ENCODE assay signal across 11 mouse cellular contexts in the genomic region with DNA sequence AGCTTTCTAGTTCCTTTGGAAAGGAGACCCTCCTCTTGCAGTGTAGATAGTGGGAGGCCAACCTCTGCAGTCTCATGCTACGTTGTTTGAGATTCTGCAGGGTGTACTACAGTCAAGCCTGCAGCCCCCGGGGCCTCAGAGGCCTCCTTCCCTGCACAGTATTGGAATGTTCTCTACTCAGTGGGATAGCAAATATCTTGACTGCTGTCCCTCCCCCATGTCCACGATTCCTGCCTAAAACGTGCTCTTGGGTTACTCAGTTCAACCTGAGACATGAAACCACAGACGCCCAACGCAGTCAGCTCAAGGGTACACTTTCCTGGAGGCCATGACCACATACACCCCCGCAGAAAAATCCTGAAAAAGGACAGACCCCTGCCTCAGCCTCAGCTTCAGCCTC. TPM values are rescaled to one million over a fixed set of nuclear protein-coding genes. Genes with fewer than 3 reads are reported as not detected.
DNase-seq lines count a peak whose midpoint lies in the region; ATAC-seq and TF ChIP-seq lines count a peak whose summit lies in the region.
"Had no signal": no experiment of that assay in that cellular context is flagged by ENCODE, and none has a peak within 500 bp of the region (broad histone marks: within the 10 kb centered on the region; RNA-seq: fewer than 3 reads in every experiment).

No protein-coding gene starts in this region.

- H3K9me3 ChIP-seq in intestine, embryonic 14.5 days (ENCODE audit: control insufficient read depth, low read length), result no peaks in the 10 kb centered on the region
- H3K9me3 ChIP-seq in intestine, postnatal 0 days (ENCODE audit: control insufficient read depth), result no peaks in the 10 kb centered on the region
- H3K9me3 ChIP-seq in embryonic facial prominence, embryonic 14.5 days (ENCODE audit: control insufficient read depth, low read length), result no peaks in the 10 kb centered on the region
- no peaks in the 10 kb centered on the region for H3K9me3 ChIP-seq in liver, embryonic 16.5 days (replicated peaks; ENCODE audit: control insufficient read depth, low read length)
- H3K9me3 ChIP-seq: G1E had no signal

- peak overlapping the region; percentile 20; the same call in 1 of the 2 replicates for H3K4me2 ChIP-seq in intestine, embryonic 14.5 days (ENCODE audit: low read length)
- H3K4me2 ChIP-seq in intestine, postnatal 0 days (replicated peaks; ENCODE audit: low read depth), result no peak overlapping the region
- H3K4me2 ChIP-seq in embryonic facial prominence, embryonic 14.5 days (ENCODE audit: low read depth, low read length), result peak overlapping the region; percentile 25; the same call in 1 of the 2 replicates
- no peak overlapping the region for H3K4me2 ChIP-seq in liver, embryonic 16.5 days (ENCODE audit: low read depth, low read length)

- intact Hi-C loops in left cerebral cortex, adult 2 months (cut with DNase I), result no loop called here

- peaks cover 7% of the 10 kb centered on the region; the same call in 1 of the 2 replicates for H3K36me3 ChIP-seq in intestine, embryonic 14.5 days (ENCODE audit: control insufficient read depth, insufficient read depth, low read length)
- H3K36me3 ChIP-seq in intestine, postnatal 0 days (ENCODE audit: control insufficient read depth, insufficient read depth), result no peaks in the 10 kb centered on the region
- no peaks in the 10 kb centered on the region for H3K36me3 ChIP-seq in embryonic facial prominence, embryonic 14.5 days (ENCODE audit: control insufficient read depth, insufficient read depth, low read length)
- H3K36me3 ChIP-seq in liver, embryonic 16.5 days (ENCODE audit: control insufficient read depth, insufficient read depth), result no peaks in the 10 kb centered on the region
- H3K36me3 ChIP-seq: G1E had no signal

- ATAC-seq in intestine, embryonic 14.5 days (replicated peaks; ENCODE audit: low FRiP score, low TSS enrichment, low read depth), result no peak
- no peak for ATAC-seq in intestine, postnatal 0 days
- ATAC-seq in embryonic facial prominence, embryonic 14.5 days (ENCODE audit: low read depth), result peak; percentile 20; the same call in 1 of the 2 replicates
- ATAC-seq in liver, embryonic 16.5 days (ENCODE audit: low read depth), result no peak
- ATAC-seq: midbrain, embryonic 16.5 days had no signal

- peak overlapping the region; percentile 95 for H3K27ac ChIP-seq in intestine, embryonic 14.5 days (ENCODE audit: low read depth)
- no peak overlapping the region for H3K27ac ChIP-seq in intestine, postnatal 0 days (ENCODE audit: low read depth, low read length)
- H3K27ac ChIP-seq in embryonic facial prominence, embryonic 14.5 days (replicated peaks; ENCODE audit: low read depth, low read length), result peak overlapping the region; percentile 96
- H3K27ac ChIP-seq in liver, embryonic 16.5 days (ENCODE audit: low read length), result peak overlapping the region; percentile 83
- no peak overlapping the region for H3K27ac ChIP-seq in left cerebral cortex, adult 2 months

- TF ChIP-seq CTCF in intestine, postnatal 0 days (IDR thresholded peaks at IDR 0.05; ENCODE audit: low read depth), result no peak
- TF ChIP-seq CTCF in left cerebral cortex, adult 2 months (IDR thresholded peaks at IDR 0.05), result no peak

- no peak overlapping the region for H3K4me3 ChIP-seq in intestine, embryonic 14.5 days (ENCODE audit: low read depth, low read length)
- no peak overlapping the region for H3K4me3 ChIP-seq in intestine, postnatal 0 days (ENCODE audit: low read depth, low read length)
- no peak overlapping the region for H3K4me3 ChIP-seq in embryonic facial prominence, embryonic 14.5 days (ENCODE audit: low read depth, low read length)
- H3K4me3 ChIP-seq in liver, embryonic 16.5 days (ENCODE audit: low read depth, low read length), result no peak overlapping the region
- H3K4me3 ChIP-seq in left cerebral cortex, adult 2 months, result no peak overlapping the region

- peaks cover 66% of the 10 kb centered on the region for H3K4me1 ChIP-seq in intestine, embryonic 14.5 days (replicated peaks; ENCODE audit: control insufficient read depth, insufficient read depth, low read length)
- H3K4me1 ChIP-seq in intestine, postnatal 0 days (replicated peaks; ENCODE audit: control insufficient read depth, insufficient read depth, low read length), result peaks cover 35% of the 10 kb centered on the region
- peaks cover 58% of the 10 kb centered on the region for H3K4me1 ChIP-seq in embryonic facial prominence, embryonic 14.5 days (ENCODE audit: control insufficient read depth, insufficient read depth, low read length)
- peaks cover 15% of the 10 kb centered on the region for H3K4me1 ChIP-seq in liver, embryonic 16.5 days (ENCODE audit: control insufficient read depth, low read depth, low read length)

- DNase-seq in cerebellum, adult 9-10 months, result peak; percentile 11
- no peak for DNase-seq in cerebellum, postnatal 4 days (ENCODE audit: low spot score in 2 of 2)
- DNase-seq in intestine, embryonic 14.5 days (ENCODE audit: low spot score), result no peak
- peak; percentile 80 for DNase-seq in embryonic facial prominence, embryonic 14.5 days (ENCODE audit: low spot score)
- DNase-seq in adrenal gland, postnatal 25 days, result no peak
- DNase-seq in left cerebral cortex, adult 2 months (ENCODE audit: extremely low spot score in 1 of 2, low spot score in 2 of 2), result no peak
- DNase-seq: lung, adult 18-20 months had no signal

- H3K9ac ChIP-seq in intestine, embryonic 14.5 days (ENCODE audit: low read length), result no peak overlapping the region
- H3K9ac ChIP-seq in intestine, postnatal 0 days (ENCODE audit: low read depth, low read length), result no peak overlapping the region
- peak overlapping the region; percentile 41 for H3K9ac ChIP-seq in embryonic facial prominence, embryonic 14.5 days (ENCODE audit: low read depth, low read length)
- no peak overlapping the region for H3K9ac ChIP-seq in liver, embryonic 16.5 days (ENCODE audit: low read depth, low read length)

- 14% methylated on average over 7 of the region's 7 CpGs for WGBS in intestine, embryonic 14.5 days
- WGBS in intestine, postnatal 0 days, result 28% methylated on average over 7 of the region's 7 CpGs
- whole genome bisulfite sequencing in embryonic facial prominence, embryonic 14.5 days, result 17% methylated on average over 7 of the region's 7 CpGs
- WGBS in liver, embryonic 16.5 days (ENCODE audit: insufficient replicate concordance), result 47% methylated on average over 7 of the region's 7 CpGs

- H3K27me3 ChIP-seq in intestine, embryonic 14.5 days (replicated peaks; ENCODE audit: control insufficient read depth, insufficient read depth, low read length), result no peaks in the 10 kb centered on the region
- no peaks in the 10 kb centered on the region for H3K27me3 ChIP-seq in intestine, postnatal 0 days (replicated peaks; ENCODE audit: control insufficient read depth, insufficient read depth, low read length)
- H3K27me3 ChIP-seq in embryonic facial prominence, embryonic 14.5 days (replicated peaks; ENCODE audit: control insufficient read depth, insufficient read depth, low read length), result no peaks in the 10 kb centered on the region
- H3K27me3 ChIP-seq in liver, embryonic 16.5 days (ENCODE audit: control insufficient read depth, insufficient read depth, low read depth, low read length), result no peaks in the 10 kb centered on the region

RNA-seq across cellular contexts. Expression of gene Mrpl23, which starts 39.9 kb away (rescaled TPM):
- 36.1 and 45.8 TPM in 2 replicates for polyA plus RNA-seq in intestine, embryonic 14.5 days (2014; fragmentation: Nextera tagmentation; extraction: Ambion mirVana)
- 26.7 and 33.0 TPM in 2 replicates for polyA plus RNA-seq in intestine, postnatal 0 days (2015; fragmentation: Nextera tagmentation; extraction: Ambion mirVana)
- polyA plus RNA-seq in embryonic facial prominence, embryonic 14.5 days (2014; fragmentation: Nextera tagmentation; extraction: Ambion mirVana), result 30.3 and 33.1 TPM in 2 replicates
- 10.9 and 11.4 TPM in 2 replicates for polyA plus RNA-seq in liver, embryonic 16.5 days (2015; fragmentation: Nextera tagmentation; extraction: Ambion mirVana)
- total RNA-seq in adrenal gland, postnatal 25 days (2021), result 4.5 and 13.8 TPM in 2 replicates
- total RNA-seq in left cerebral cortex, adult 2 months (2021), result 1 to 10 TPM; 4.7 to 6.7 TPM

Comparison
In these comparisons a context has a peak if more than half of its experiments do, and no peak if none do; other contexts are left out.
1. DNase-seq: peak in cerebellum, adult 9-10 months (single experiment) and embryonic facial prominence, embryonic 14.5 days (single experiment); none in cerebellum, postnatal 4 days (0 of 2), intestine, embryonic 14.5 days (single experiment), adrenal gland, postnatal 25 days (single experiment) and left cerebral cortex, adult 2 months (0 of 2).
2. H3K27ac ChIP-seq: peak in intestine, embryonic 14.5 days (single experiment), embryonic facial prominence, embryonic 14.5 days (single experiment) and liver, embryonic 16.5 days (single experiment); none in intestine, postnatal 0 days (single experiment) and left cerebral cortex, adult 2 months (single experiment).
3. H3K4me2 ChIP-seq: peak in intestine, embryonic 14.5 days (single experiment) and embryonic facial prominence, embryonic 14.5 days (single experiment); none in intestine, postnatal 0 days (single experiment) and liver, embryonic 16.5 days (single experiment).